Mouse (Mus musculus): ENCODE measurements around the gene Nfatc2. TPM values are rescaled to one million over a fixed set of nuclear protein-coding genes. Genes with fewer than 3 reads are reported as not detected.

The Nfatc2 gene
- total RNA-seq, 2 experiments from 2014 or later: 6.5 to 7.5 TPM

- intact Hi-C loops (cut with DNase I; ENCODE audit: low total_unique reads): no loop called here
- DNase-seq: no peak
Measured at GRCm38 (mm10) chr2:168583084-168583483, 18.4 kb downstream of the Nfatc2 start.

- intact Hi-C loops (cut with DNase I; ENCODE audit: low total_unique reads): no loop called here
Measured at GRCm38 (mm10) chr2:168581207-168581854, 20.1 kb downstream of the Nfatc2 start.

GRCm38 (mm10) chr2:168580295-168580915 lies 21.1 kb downstream of the Nfatc2 start:
- intact Hi-C loops (cut with DNase I; ENCODE audit: low total_unique reads): no loop called here
- DNase-seq: no peak

More at GRCm38 (mm10) chr2:168581207-168581854, 20.1 kb downstream of the Nfatc2 start:
- no peak for DNase-seq

GRCm38 (mm10) chr2:168579601-168580130 lies 21.8 kb downstream of the Nfatc2 start:
- DNase-seq: no peak
- intact Hi-C loops (cut with DNase I; ENCODE audit: low total_unique reads): no loop called here

- no peak for DNase-seq
- intact Hi-C loops (cut with DNase I; ENCODE audit: low total_unique reads): no loop called here
Measured at GRCm38 (mm10) chr2:168579109-168579508, 22.3 kb downstream of the Nfatc2 start.

- peak; percentile 62 for DNase-seq
- intact Hi-C loops (cut with DNase I; ENCODE audit: low total_unique reads): no loop called here
Measured at GRCm38 (mm10) chr2:168578132-168578531, 23.3 kb downstream of the Nfatc2 start.

- intact Hi-C loops (cut with DNase I; ENCODE audit: low total_unique reads): no loop called here
- no peak for DNase-seq
Measured at GRCm38 (mm10) chr2:168577381-168577780, 24.1 kb downstream of the Nfatc2 start.

GRCm38 (mm10) chr2:168575834-168576233 lies 25.6 kb downstream of the Nfatc2 start:
- no peak for DNase-seq
- intact Hi-C loops (cut with DNase I; ENCODE audit: low total_unique reads): no loop called here

- no peak for DNase-seq
- intact Hi-C loops (cut with DNase I; ENCODE audit: low total_unique reads): no loop called here
Measured at GRCm38 (mm10) chr2:168574934-168575333, 26.5 kb downstream of the Nfatc2 start.

- intact Hi-C loops (cut with DNase I; ENCODE audit: low total_unique reads): no loop called here
- DNase-seq: no peak
Measured at GRCm38 (mm10) chr2:168573866-168574265, 27.6 kb downstream of the Nfatc2 start.

GRCm38 (mm10) chr2:168571241-168571640 lies 30.2 kb downstream of the Nfatc2 start:
- intact Hi-C loops (cut with DNase I; ENCODE audit: low total_unique reads): no loop called here
- DNase-seq: no peak

GRCm38 (mm10) chr2:168565538-168566253 lies 35.8 kb downstream of the Nfatc2 start:
- DNase-seq: no peak
- intact Hi-C loops (cut with DNase I; ENCODE audit: low total_unique reads): no loop called here

- intact Hi-C loops (cut with DNase I; ENCODE audit: low total_unique reads): no loop called here
- no peak for DNase-seq
Measured at GRCm38 (mm10) chr2:168563184-168563583, 38.3 kb downstream of the Nfatc2 start.

GRCm38 (mm10) chr2:168557035-168557434 lies 44.4 kb downstream of the Nfatc2 start:
- intact Hi-C loops (cut with DNase I; ENCODE audit: low total_unique reads): no loop called here
- no peak for DNase-seq

- no peak for DNase-seq
- intact Hi-C loops (cut with DNase I; ENCODE audit: low total_unique reads): no loop called here
Measured at GRCm38 (mm10) chr2:168555897-168556670, 45.4 kb downstream of the Nfatc2 start.

GRCm38 (mm10) chr2:168553541-168553961 lies 47.9 kb downstream of the Nfatc2 start:
- intact Hi-C loops (cut with DNase I; ENCODE audit: low total_unique reads): loop anchor here (5.0 kb wide), 1 partner anchor 34 kb away; no protein-coding TSS in a partner anchor
- no peak for DNase-seq

GRCm38 (mm10) chr2:168552405-168552804 lies 49.1 kb downstream of the Nfatc2 start:
- intact Hi-C loops (cut with DNase I; ENCODE audit: low total_unique reads): loop anchor here (5.0 kb wide), 1 partner anchor 35 kb away; no protein-coding TSS in a partner anchor
- no peak for DNase-seq

GRCm38 (mm10) chr2:168551218-168551617 lies 50.2 kb downstream of the Nfatc2 start:
- no peak for DNase-seq
- intact Hi-C loops (cut with DNase I; ENCODE audit: low total_unique reads): loop anchor here (5.0 kb wide), 1 partner anchor 36 kb away; no protein-coding TSS in a partner anchor

GRCm38 (mm10) chr2:168549326-168549725 lies 52.1 kb downstream of the Nfatc2 start:
- intact Hi-C loops (cut with DNase I; ENCODE audit: low total_unique reads): no loop called here
- no peak for DNase-seq

All from gastrocnemius, postnatal 14 days (tissue).